33 mouse cellular contexts compared by ENCODE assay signal in genomic region chr6:41080121-41080520, GRCm38 (mm10). TPM values are rescaled to one million over a fixed set of nuclear protein-coding genes. Genes with fewer than 3 reads are reported as not detected.
"Had no signal": no experiment of that assay in that cellular context is flagged by ENCODE, and none has a peak within 500 bp of the region (broad histone marks: within the 10 kb centered on the region; RNA-seq: fewer than 3 reads in every experiment).

No protein-coding gene starts in this region.

- H3K4me1 ChIP-seq: heart, embryonic 12.5 days; intestine, embryonic 15.5 days; liver, embryonic 13.5 days had no signal

- DNase-seq: gastrocnemius, adult 2 months; gastrocnemius, postnatal 14 days; gastrocnemius, postnatal 36 days; heart, adult 11 months; heart, adult 2 months; heart, postnatal 10 days; heart, postnatal 4 days; kidney, adult 18-20 months; kidney, adult 8-10 months; kidney, postnatal 10 days; kidney, postnatal 25 days; kidney, postnatal 4 days; liver; liver, embryonic 13.5 days had no signal

- H3K4me3 ChIP-seq: gastrocnemius, adult 2 months; heart, adult 2 months; heart, embryonic 12.5 days; hindbrain, embryonic 10.5 days; hindbrain, embryonic 12.5 days; intestine, embryonic 15.5 days; layer of hippocampus, adult 2 months; left cerebral cortex, adult 2 months; liver, embryonic 13.5 days had no signal

- H3K27ac ChIP-seq: gastrocnemius, adult 2 months; heart, adult 2 months; hindbrain, embryonic 12.5 days; hindbrain, embryonic 14.5 days; intestine, embryonic 15.5 days; layer of hippocampus, adult 2 months; left cerebral cortex, adult 2 months; liver, embryonic 13.5 days had no signal

- H3K36me3 ChIP-seq: heart, embryonic 12.5 days; hindbrain, embryonic 10.5 days; hindbrain, embryonic 12.5 days; intestine, embryonic 15.5 days; liver, embryonic 13.5 days had no signal

- H3K9ac ChIP-seq: heart, embryonic 12.5 days; hindbrain, embryonic 12.5 days; hindbrain, embryonic 14.5 days; intestine, embryonic 15.5 days; liver, embryonic 13.5 days had no signal

- H3K27me3 ChIP-seq: heart, embryonic 12.5 days; hindbrain, embryonic 12.5 days; intestine, embryonic 15.5 days; liver, embryonic 13.5 days had no signal

- H3K9me3 ChIP-seq: heart, embryonic 12.5 days; hindbrain, embryonic 10.5 days; hindbrain, embryonic 12.5 days; intestine, embryonic 15.5 days; liver, embryonic 13.5 days had no signal

- H3K4me2 ChIP-seq: heart, embryonic 12.5 days; hindbrain, embryonic 12.5 days; hindbrain, embryonic 14.5 days; intestine, embryonic 15.5 days; liver, embryonic 11.5 days; liver, embryonic 13.5 days had no signal

RNA-seq across cellular contexts. Expression of gene 2210010C04Rik, which starts 44.8 kb away (rescaled TPM):
- total RNA-seq: gastrocnemius, adult 2 months; gastrocnemius, postnatal 14 days; gastrocnemius, postnatal 36 days; heart, adult 2 months; heart, postnatal 10 days; heart, postnatal 25 days; heart, postnatal 4 days; layer of hippocampus, adult 2 months; layer of hippocampus, postnatal 10 days; layer of hippocampus, postnatal 25 days; left cerebral cortex, adult 2 months; left cerebral cortex, postnatal 14 days; left cerebral cortex, postnatal 36 days had no signal
- polyA plus RNA-seq: heart, embryonic 12.5 days; heart, embryonic 14.5 days; heart, embryonic 16.5 days; hindbrain, embryonic 10.5 days; hindbrain, embryonic 12.5 days; hindbrain, embryonic 14.5 days; hindbrain, embryonic 16.5 days; kidney, embryonic 14.5 days; kidney, embryonic 16.5 days; limb, embryonic 11.5 days; liver, embryonic 11.5 days; liver, embryonic 13.5 days had no signal
